Mouse (Mus musculus) thymus, postnatal 25 days (tissue): ENCODE measurements around the gene Colec11.
A peak's percentile ranks its signal among the peaks of the same experiment; 100 is the strongest.

Experiments used
- DNase-seq: peaks from one replicate; pipeline ENCODE4 v3.0.0; 2022

The Colec11 gene

DNA sequence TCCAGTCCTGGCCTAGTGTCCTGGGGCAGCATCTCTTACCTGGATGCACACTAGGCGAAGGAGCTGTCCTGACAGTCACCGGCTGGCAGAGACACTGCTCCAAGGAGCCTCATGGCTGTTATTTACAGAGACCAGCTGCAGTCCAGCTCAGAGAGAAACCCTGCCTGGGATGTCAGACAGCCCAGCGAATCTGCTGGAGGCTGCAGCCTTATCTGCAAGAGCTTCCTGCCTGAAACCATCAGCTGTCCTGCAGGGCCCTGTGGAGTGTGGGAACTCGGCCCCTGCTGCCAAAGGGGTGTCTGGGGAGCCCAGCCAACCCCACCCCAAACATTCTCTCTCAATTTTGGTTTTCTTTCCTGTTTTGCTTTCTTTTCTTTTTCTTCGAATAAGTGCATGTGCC, at the start of gene Colec11:
Colec11 (minus strand) TSS at position 183 of the 400 bp plus-strand sequence.
- DNase-seq = no peak

DNA sequence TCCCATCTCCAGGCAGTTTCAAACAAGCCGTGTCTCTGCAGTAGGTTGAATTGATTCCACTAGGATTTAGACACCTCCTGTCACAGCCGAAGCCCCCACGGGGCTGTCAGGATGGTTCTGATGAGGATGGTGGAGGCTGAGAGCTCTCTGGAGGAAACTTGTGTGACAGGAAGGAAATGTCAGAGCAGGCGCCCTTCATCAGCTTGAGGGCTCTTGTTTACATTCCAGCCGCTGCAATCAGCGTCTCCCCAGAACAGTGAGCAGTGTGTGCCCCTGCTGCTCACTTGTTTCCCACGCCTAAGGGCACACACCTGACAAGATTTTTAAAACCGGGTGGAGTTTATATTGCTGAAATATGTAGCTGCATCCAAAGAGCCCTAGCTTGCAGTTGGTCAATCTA, 44.1 kb upstream of the Colec11 start:
- DNase-seq = no peak

- DNase-seq = no peak
These were observed 43.6 kb upstream of the Colec11 start for GRCm38 (mm10) chr12:28666734-28667133.

DNA sequence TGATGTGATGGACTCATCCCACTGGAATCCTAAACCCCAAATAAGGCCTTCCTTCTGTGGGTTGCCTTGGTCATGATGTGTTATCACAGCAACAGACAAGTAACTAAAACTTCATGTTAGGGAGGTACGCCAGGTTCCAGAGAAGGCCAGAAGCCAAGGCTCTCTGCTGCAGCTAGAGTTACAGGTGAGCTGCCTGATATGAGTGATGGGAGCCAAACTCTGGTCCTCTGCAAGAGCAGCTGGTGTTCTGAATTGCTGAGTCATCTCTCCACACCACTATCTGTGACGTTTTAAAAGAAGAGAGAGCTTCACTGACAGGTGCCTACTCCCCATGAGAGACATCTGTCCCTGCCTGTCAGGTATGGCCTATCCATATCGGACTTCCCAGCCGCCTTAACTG, 39.5 kb upstream of the Colec11 start:
- DNase-seq = no peak

GRCm38 (mm10) chr12:28649141-28650110, 26.2 kb upstream of the Colec11 start, which contains the start of gene Rnaseh1:
Rnaseh1 (plus strand) TSS chr12:28649602.
- DNase-seq = peak; percentile 90

DNA sequence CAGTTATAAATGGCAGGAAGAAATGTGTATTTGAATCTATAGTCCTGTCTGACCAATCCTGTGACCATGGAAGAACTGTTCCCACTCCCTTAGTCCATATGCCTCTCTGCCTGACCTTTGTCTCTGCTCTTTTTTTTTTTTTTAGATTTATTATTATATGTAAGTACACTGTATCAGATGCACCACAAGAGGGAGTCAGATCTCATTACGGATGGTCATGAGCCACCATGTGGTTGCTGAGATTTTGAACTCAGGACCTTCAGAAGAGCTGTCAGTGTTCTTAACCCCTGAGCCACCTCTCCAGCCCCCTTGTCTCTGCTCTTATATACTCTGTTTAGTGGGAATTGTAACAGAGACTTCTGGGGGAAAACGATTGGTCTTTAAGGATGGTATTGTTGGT, 15.6 kb upstream of the Colec11 start:
- DNase-seq = no peak

DNA sequence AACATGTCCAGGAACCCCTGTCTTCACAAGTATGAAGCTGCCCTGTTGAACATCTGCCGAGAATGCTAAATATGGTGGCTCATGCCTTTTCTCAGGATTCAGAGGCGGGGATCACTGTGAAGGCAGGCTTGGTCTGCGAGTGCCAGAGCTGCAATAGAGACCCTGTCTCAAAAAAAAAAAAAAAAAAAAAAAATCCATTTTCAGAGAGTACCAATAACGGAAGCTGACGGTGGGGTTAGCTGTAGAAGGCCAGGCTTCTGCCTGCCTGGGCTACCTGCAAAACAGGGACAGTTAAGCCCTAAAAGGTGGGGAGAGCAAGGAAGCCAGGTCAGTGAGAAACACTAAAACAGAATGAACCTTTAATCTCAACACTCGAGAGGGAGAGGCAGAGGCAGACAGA, 13.4 kb upstream of the Colec11 start:
- DNase-seq = no peak

GRCm38 (mm10) chr12:28635535-28636476, 12.6 kb upstream of the Colec11 start, which contains the start of gene Rps7:
Rps7 (minus strand) TSS chr12:28635953.
- peak; percentile 93 for DNase-seq

- DNase-seq = no peak
These were observed 11.9 kb upstream of the Colec11 start for GRCm38 (mm10) chr12:28635058-28635534.

DNA sequence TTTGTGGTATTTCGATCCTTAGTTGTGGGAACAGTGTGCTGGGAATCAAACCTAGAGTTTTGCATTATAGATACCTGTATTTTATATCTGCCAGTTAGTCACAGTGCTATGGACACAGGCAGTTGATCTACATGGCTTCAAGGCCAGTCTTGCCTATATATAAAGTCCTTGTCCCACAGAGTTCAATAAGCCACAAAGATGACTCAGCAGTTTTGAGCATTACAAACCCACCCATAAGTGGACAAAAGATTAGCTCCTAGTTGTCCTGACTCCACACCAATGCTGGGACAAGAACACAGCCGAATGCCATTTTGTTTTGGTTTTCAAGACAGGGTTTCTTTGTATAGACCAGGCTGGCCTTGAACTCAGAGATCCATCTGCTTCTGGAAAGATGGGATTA, 5.3 kb upstream of the Colec11 start:
- DNase-seq = no peak

DNA sequence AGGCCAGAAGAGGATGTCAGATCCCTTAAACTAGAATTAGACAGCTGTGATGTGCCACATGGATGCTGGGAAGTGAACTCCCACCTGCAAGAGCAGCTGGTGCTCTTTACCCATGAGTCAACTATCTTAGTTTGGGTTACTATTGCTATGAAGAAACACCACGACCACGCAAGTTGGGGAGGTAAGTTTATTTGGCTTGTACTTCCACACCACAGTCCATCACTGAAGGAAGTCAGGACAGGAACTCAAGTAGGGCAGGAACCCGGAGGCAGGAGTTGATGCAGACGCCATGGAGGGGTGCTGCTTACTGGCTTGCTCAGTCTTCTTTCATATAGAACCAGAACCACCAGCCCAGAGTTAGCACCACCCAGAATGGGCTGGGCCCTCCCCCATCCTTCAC, 3.9 kb upstream of the Colec11 start:
- DNase-seq = no peak

- no peak for DNase-seq
These were observed 2.2 kb upstream of the Colec11 start for GRCm38 (mm10) chr12:28625407-28625806.

- DNase-seq = no peak
These were observed 1.1 kb upstream of the Colec11 start for GRCm38 (mm10) chr12:28624251-28624650.

- DNase-seq = no peak
These were observed 536 bp downstream of the Colec11 start for GRCm38 (mm10) chr12:28622641-28623040.

- no peak for DNase-seq
These were observed 1.0 kb downstream of the Colec11 start for GRCm38 (mm10) chr12:28622167-28622532.

DNA sequence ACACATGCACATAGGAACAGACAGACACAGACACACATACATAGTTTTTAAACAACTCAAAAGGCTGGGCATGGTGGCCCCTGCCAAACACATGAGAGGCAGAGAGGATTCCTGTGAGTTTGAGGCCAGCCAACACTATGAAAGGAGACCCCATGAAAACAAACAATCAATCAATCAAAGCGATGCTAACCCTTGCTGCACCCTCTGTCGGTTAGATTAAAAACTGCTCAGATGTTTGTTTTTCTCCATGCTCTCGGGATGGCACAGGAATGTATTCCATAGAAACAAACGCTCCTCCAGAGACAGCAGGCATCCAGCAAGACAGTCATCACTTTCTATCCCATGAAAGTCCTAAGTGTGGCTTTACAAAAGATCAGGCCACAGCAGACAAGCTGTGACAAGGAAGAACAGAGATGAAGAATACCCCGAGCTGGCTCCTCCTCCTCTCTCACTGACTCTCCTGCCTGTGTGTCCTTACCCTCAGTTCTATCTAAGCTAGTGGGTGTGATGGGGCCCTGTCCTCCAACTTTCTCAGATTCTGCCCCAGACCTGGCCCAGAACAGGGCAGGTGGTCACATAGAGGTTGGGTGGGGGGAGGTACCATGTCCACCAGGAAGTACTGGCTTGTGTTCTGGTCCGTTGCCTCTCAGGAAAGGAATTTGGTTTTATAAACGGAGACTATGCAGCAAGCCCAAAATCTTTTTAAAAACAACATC, 1.6 kb downstream of the Colec11 start:
- no peak for DNase-seq

DNA sequence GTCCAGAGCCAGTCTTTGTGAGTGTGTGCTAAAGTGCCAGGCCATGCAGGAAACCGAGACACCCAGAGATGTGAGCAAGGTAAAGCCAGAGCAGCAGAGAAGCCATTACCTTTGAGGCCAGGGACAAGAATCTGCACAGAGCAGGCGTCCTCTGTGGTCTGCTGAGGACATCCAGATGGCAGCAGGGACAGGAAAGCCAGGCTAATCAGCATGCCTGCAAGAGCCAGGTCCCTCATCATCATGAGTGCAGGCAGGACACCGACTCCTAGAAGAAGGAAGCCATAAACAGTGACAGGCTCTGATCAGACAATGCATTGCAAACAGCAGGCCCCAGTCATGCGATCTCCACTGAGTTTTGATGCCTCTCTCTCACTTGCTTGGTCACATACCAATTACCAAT, 5.9 kb downstream of the Colec11 start:
- no peak for DNase-seq

DNA sequence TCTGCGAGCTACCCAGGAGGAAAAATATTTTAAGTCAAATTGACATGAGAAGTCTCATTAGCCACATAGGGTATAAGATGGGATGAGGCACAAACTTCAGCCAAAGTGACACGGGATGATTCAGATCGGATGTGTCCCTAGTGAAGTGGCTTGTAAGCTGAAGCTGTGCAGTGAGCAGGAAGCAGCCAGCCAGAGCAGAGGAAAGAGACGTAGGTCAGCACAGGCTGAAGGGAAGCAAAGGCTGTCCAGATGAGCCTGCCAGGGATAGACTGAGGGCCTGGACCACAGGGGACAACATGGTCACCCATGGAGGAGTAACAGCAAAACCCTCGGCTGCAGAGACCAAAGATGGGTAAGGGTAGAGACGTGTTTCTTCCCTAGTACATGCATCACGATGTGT, 8.8 kb downstream of the Colec11 start:
- no peak for DNase-seq

- no peak for DNase-seq
These were observed 10.8 kb downstream of the Colec11 start for GRCm38 (mm10) chr12:28612391-28612790.

- no peak for DNase-seq
These were observed 15.5 kb downstream of the Colec11 start for GRCm38 (mm10) chr12:28607546-28608305.

DNA sequence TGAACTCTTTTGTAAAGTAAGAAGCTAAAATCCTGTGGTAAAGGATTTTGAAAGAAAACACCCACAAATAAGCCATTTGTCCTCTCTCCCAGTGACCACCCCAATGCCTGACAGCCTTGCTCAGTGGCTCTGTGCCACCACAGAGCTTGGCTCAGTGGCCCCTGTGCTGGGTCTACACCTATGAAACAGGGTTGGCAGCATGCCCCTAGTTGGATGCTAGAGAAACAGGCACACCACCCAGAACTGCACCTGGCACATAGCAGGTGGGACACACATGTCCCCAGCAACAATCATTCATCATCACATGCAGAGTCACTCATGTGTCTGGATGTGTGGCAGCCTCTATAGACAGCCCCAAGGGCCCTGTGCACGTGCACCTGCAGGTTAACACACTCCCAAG, 19.7 kb downstream of the Colec11 start:
- no peak for DNase-seq

GRCm38 (mm10) chr12:28602259-28602658, 20.9 kb downstream of the Colec11 start:
- DNase-seq = no peak
